Mouse (Mus musculus) small intestine, adult 2 months (tissue): ENCODE measurements around the gene Zmiz1.

Source experiments
- CTCF ChIP-seq: fragments of 200-500 bp; IDR thresholded peaks from 2 replicates; pipeline ENCODE4 v1.5.1; 2012; ENCODE audit warnings: low read depth, mild to moderate bottlenecking, control low read depth, inconsistent platforms, low read length, moderate library complexity, mixed read lengths; ENCODE audit not compliant: insufficient replicate concordance, insufficient read length; ENCODE audit errors: extremely low read depth
- POLR2A ChIP-seq: fragments of 200-500 bp; IDR thresholded peaks from 2 replicates; pipeline ENCODE4 v1.6.1; 2012; ENCODE audit warnings: low read depth, mild to moderate bottlenecking, control low read depth, inconsistent platforms, low read length, moderate library complexity

DNA sequence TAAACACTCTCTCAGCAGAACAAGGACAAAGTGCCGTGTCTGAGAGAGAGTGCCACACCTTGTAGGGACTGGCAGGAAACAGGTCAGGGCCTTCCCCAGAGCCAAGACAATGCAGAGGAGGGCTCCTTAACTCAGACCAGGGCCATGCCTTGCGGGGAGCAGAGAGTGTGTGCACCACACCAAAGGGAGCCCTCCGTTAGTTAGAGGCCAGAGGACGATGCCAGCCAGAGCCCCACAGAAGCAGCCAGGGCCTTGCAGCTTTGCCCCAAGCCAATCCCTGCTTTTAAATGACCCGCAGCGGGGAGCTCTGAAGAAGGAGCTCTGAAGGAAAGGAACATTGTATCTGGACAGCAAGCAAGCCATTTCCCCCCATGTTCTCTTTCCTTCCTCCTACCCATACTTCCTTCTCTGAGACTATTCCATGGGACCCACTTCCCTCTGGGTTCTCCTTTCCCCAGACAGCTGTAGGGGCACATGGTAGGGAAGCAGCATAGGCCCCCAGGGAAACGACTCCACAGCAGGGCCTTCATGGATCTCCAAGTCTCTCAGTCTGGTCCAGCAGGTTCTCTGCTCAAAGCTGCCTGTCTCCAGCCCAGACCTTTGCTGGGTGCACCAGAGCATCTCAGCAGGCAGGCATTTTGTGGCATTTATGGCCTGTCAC, 204.8 kb downstream of the Zmiz1 start:
- TF ChIP-seq CTCF (no peak), POLR2A (no peak)
